Mouse (Mus musculus): Measurements from ENCODE around the gene Trpm8. TPM values are rescaled to one million over a fixed set of nuclear protein-coding genes. Genes with fewer than 3 reads are reported as not detected.

Gene Trpm8
- total and polyA plus RNA-seq, 3 experiments: not detected

DNA sequence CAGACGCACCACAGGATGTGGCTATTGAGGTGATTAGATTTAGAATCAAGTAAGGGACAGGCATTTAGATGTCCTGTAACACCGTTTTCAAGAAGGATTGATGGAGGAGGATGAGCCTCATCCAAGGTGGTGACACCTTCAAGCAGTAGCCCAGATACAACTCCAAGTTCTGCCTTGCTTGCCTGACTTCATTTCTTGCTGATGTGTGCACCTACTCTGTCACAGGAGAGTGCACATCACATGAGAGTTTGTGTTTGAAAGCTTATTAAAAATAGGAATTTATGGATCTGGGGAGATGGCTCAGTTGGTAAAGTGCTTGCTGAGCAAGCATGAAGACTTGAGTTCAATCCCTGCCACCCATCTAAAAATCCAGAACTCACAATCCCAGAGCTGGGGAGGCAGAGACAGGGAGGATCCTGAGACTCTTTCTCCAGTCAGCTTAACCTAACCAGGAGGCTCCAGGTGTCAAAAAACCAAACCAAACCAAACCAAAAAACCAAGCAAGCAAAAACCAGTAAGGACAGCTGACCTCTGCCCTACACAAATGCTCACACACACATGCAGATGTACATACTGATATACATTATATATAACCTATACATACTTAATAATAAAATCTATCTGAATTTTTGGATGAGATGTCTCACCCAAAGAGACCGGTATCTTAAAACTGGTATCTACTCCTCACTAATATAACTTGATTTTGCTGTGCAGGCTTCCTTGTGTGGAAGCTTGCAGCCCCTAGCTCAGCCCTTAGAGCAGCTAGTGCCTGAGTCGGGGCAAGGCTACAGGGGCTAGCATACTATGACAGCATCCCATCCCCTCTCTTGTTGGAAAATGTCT, 21.4 kb downstream of the Trpm8 start:
- TF ChIP-seq MAFK (IDR thresholded peaks at IDR 0.05; ENCODE audit: insufficient replicate concordance, low read length) (0 out of 2 replicates have a peak, but pooled peaks have one; percentile 8), SIN3A (IDR thresholded peaks at IDR 0.05; ENCODE audit: low read length) (no peak)
- dilution Hi-C loops (cut with MboI; ENCODE audit: extremely low pct_ligation_motif_present, extremely low pct_unique_long_range_greater_than_20kb, low sequenced_read_pairs): no loop called here
- in situ Hi-C loops (cut with MboI; ENCODE audit: low pct_ligation_motif_present, low pct_unique_long_range_greater_than_20kb, low sequenced_read_pairs): loop anchor here (25.0 kb wide), 1 partner anchor 337 kb away; no protein-coding TSS in a partner anchor
- H3K4me1 ChIP-seq (ENCODE audit: control insufficient read depth in 1 of 2, insufficient read depth in 2 of 2): no peaks in the 10 kb centered on the region
- DNase-seq (ENCODE audit: extremely low read depth): no peak
- peaks cover 22% of the 10 kb centered on the region for H3K9me3 ChIP-seq (replicated peaks; ENCODE audit: low read length)
- peaks cover 44% of the 10 kb centered on the region for H3K27me3 ChIP-seq (replicated peaks)
- H3K4me3 ChIP-seq (replicated peaks in 1 of 3; ENCODE audit: low read depth in 2 of 3, low read length in 2 of 3, poor library complexity in 1 of 3): no peak overlapping the region
- no peak overlapping the region for H3K4me2 ChIP-seq (ENCODE audit: insufficient read depth, low read depth, poor library complexity, severe bottlenecking)
- H3K27ac ChIP-seq (ENCODE audit: insufficient read depth, low read depth): no peak overlapping the region
- no peaks in the 10 kb centered on the region for H3K79me2 ChIP-seq (replicated peaks; ENCODE audit: control insufficient read depth, extremely low read depth, insufficient read depth, poor library complexity, severe bottlenecking)
- no peaks in the 10 kb centered on the region for H3K36me3 ChIP-seq (replicated peaks in 1 of 2; ENCODE audit: control insufficient read depth in 1 of 2, insufficient read depth in 1 of 2, low read length in 1 of 2)
- H3K9ac ChIP-seq (ENCODE audit: insufficient read depth, low read depth): no peak overlapping the region

DNA sequence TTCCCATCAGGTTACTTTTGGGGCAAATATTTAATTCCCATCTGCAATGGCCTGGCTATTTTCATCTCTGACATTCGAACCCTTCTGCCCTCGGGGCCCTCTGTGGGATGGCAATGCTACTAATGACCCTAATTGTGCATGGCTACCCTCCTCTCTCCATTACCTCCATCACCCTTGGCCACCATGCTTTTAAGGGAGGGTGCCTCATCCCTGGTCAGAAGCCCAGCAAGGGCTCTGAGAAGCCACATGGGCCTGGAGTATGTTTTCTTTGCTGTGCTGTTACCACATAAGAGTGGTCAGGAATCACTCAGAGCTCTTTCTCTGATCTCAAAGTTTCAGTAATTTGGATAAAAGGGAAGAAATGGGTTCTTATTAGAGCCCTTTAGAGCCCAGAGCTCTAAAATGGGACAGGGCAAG, 22.1 kb downstream of the Trpm8 start:
- in situ Hi-C loops (cut with MboI; ENCODE audit: low pct_ligation_motif_present, low pct_unique_long_range_greater_than_20kb, low sequenced_read_pairs): loop anchor here (25.0 kb wide), 1 partner anchor 337 kb away; no protein-coding TSS in a partner anchor

DNA sequence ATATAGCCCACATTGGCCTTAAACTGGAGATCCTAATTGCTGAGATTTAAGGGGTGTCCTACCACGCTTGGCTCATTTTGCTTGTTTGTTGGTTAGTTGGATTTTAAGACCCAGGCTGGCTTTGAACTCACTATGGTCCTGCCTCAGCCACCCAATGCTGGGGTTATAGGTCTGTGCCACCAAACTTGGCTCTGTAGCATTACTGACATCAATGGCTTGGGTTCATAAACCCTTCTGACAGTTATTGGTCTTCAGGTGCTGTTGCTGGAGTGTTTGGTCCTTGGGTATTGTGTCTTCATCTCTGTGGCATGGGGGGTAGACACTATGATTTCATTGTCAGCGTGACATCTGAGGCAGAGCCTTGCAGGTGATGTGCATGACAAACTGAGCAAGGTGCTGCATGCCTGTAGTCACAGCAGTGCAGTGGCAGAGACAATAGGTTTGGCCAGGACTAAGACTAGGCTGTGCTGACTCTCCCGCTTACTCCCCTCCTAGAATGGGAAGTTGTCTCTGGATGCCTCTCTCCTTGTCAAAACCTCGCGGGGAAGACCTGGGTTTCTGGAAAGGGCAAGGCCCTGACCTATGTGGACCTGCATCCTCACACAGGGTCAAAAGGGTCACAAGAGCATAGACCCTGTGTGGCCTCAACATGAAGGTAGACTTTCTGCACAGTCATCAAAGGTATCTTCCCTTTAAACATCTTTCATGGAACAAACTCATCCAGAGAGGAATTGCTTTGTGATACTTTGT, 23.0 kb downstream of the Trpm8 start:
- H3K79me2 ChIP-seq (replicated peaks; ENCODE audit: control insufficient read depth, extremely low read depth, insufficient read depth, poor library complexity, severe bottlenecking): no peaks in the 10 kb centered on the region
- peaks cover 29% of the 10 kb centered on the region for H3K9me3 ChIP-seq (replicated peaks; ENCODE audit: low read length)
- in situ Hi-C loops (cut with MboI; ENCODE audit: low pct_ligation_motif_present, low pct_unique_long_range_greater_than_20kb, low sequenced_read_pairs): no loop called here
- dilution Hi-C loops (cut with MboI; ENCODE audit: extremely low pct_ligation_motif_present, extremely low pct_unique_long_range_greater_than_20kb, low sequenced_read_pairs): no loop called here
- peaks cover 36% of the 10 kb centered on the region for H3K27me3 ChIP-seq (replicated peaks)
- H3K4me2 ChIP-seq (ENCODE audit: insufficient read depth, low read depth, poor library complexity, severe bottlenecking): no peak overlapping the region
- no peak overlapping the region for H3K4me3 ChIP-seq (replicated peaks in 1 of 3; ENCODE audit: low read depth in 2 of 3, low read length in 2 of 3, poor library complexity in 1 of 3)
- H3K36me3 ChIP-seq (replicated peaks in 1 of 2; ENCODE audit: control insufficient read depth in 1 of 2, insufficient read depth in 1 of 2, low read length in 1 of 2): no peaks in the 10 kb centered on the region
- H3K9ac ChIP-seq (ENCODE audit: insufficient read depth, low read depth): no peak overlapping the region
- no peak for DNase-seq (ENCODE audit: extremely low read depth)
- no peaks in the 10 kb centered on the region for H3K4me1 ChIP-seq (ENCODE audit: control insufficient read depth in 1 of 2, insufficient read depth in 2 of 2)
- 0 out of 2 replicates have a peak, but pooled peaks have one; percentile 10 for TF ChIP-seq CHD2 (IDR thresholded peaks at IDR 0.05; ENCODE audit: low read length)
- no peak for TF ChIP-seq RAD21 (IDR thresholded peaks at IDR 0.05; ENCODE audit: low read depth, low read length)
- 0 out of 2 replicates have a peak, but pooled peaks have one; percentile 13 for TF ChIP-seq MAFK (IDR thresholded peaks at IDR 0.05; ENCODE audit: insufficient replicate concordance, low read length)
- no peak overlapping the region for H3K27ac ChIP-seq (ENCODE audit: insufficient read depth, low read depth)

More for the DNA sequence above, 22.1 kb downstream of the Trpm8 start:
- no peak for TF ChIP-seq E2F4 (IDR thresholded peaks at IDR 0.05; ENCODE audit: insufficient replicate concordance, low read depth, low read length)
- TF ChIP-seq GABPA (IDR thresholded peaks at IDR 0.05; ENCODE audit: insufficient replicate concordance, low read depth, low read length): no peak
- TF ChIP-seq TCF12 (IDR thresholded peaks at IDR 0.05; ENCODE audit: low read depth, low read length): no peak
- TF ChIP-seq CTCF (conservative IDR thresholded peaks at IDR 0.05 in 1 of 2, IDR thresholded peaks at IDR 0.05 in 1 of 2; ENCODE audit: low read depth in 2 of 2, low read length in 2 of 2): no peak
- no peak for TF ChIP-seq RCOR1 (conservative IDR thresholded peaks at IDR 0.05; ENCODE audit: low read depth, low read length)
- TF ChIP-seq JUND (conservative IDR thresholded peaks at IDR 0.05; ENCODE audit: low read depth, low read length): no peak
- TF ChIP-seq ETS1 (conservative IDR thresholded peaks at IDR 0.05; ENCODE audit: low read depth, low read length): no peak
- TF ChIP-seq BHLHE40 (IDR thresholded peaks at IDR 0.05; ENCODE audit: low read depth, low read length): no peak
- no peak for TF ChIP-seq MYC (IDR thresholded peaks at IDR 0.05; ENCODE audit: low read depth, low read length)
- no peak for TF ChIP-seq MAZ (IDR thresholded peaks at IDR 0.05; ENCODE audit: low read depth, low read length)
- TF ChIP-seq ELF1 (IDR thresholded peaks at IDR 0.05; ENCODE audit: low read depth, low read length): no peak
- no peak for TF ChIP-seq MXI1 (IDR thresholded peaks at IDR 0.05; ENCODE audit: low read depth, low read length)
- no peak for TF ChIP-seq MAFK (IDR thresholded peaks at IDR 0.05; ENCODE audit: insufficient replicate concordance, low read length)
- no peak for TF ChIP-seq SMC3 (IDR thresholded peaks at IDR 0.05; ENCODE audit: low read depth, low read length)
- no peaks in the 10 kb centered on the region for H3K4me1 ChIP-seq (ENCODE audit: control insufficient read depth in 1 of 2, insufficient read depth in 2 of 2)
- dilution Hi-C loops (cut with MboI; ENCODE audit: extremely low pct_ligation_motif_present, extremely low pct_unique_long_range_greater_than_20kb, low sequenced_read_pairs): no loop called here
- H3K27me3 ChIP-seq (replicated peaks): peaks cover 38% of the 10 kb centered on the region
- H3K4me3 ChIP-seq (replicated peaks in 1 of 3; ENCODE audit: low read depth in 2 of 3, low read length in 2 of 3, poor library complexity in 1 of 3): no peak overlapping the region
- H3K9ac ChIP-seq (ENCODE audit: insufficient read depth, low read depth): no peak overlapping the region
- no peaks in the 10 kb centered on the region for H3K79me2 ChIP-seq (replicated peaks; ENCODE audit: control insufficient read depth, extremely low read depth, insufficient read depth, poor library complexity, severe bottlenecking)
- DNase-seq (ENCODE audit: extremely low read depth): no peak
- no peaks in the 10 kb centered on the region for H3K36me3 ChIP-seq (replicated peaks in 1 of 2; ENCODE audit: control insufficient read depth in 1 of 2, insufficient read depth in 1 of 2, low read length in 1 of 2)
- H3K9me3 ChIP-seq (replicated peaks; ENCODE audit: low read length): peaks cover 28% of the 10 kb centered on the region
- H3K27ac ChIP-seq (ENCODE audit: insufficient read depth, low read depth): no peak overlapping the region
- no peak overlapping the region for H3K4me2 ChIP-seq (ENCODE audit: insufficient read depth, low read depth, poor library complexity, severe bottlenecking)
